Mouse (Mus musculus): ENCODE data around the gene Pm20d1.

GRCm38 (mm10) chr1:131820887-131821328 is 23.7 kb downstream of the Pm20d1 start:
- TF ChIP-seq CTCF (IDR thresholded peaks at IDR 0.05; ENCODE audit: low read depth, low read length) (no peak), TAL1 (conservative IDR thresholded peaks at IDR 0.05; ENCODE audit: low read depth, low read length) (no peak)
